Mouse (Mus musculus) embryonic facial prominence, embryonic 14.5 days (tissue): ENCODE results near the gene Higd1b. TPM values are rescaled to one million over a fixed set of nuclear protein-coding genes. Genes with fewer than 3 reads are reported as not detected.

Experiments used
- ATAC-seq: fragments of 200-750 bp; cut with Nextera tagmentation; 2 replicates; pipeline ENCODE4 v1.8.0; 2017; ENCODE audit warnings: low read depth, moderate number of reproducible peaks, moderate TSS enrichment
- DNase-seq: peaks from one replicate; pipeline ENCODE4 v3.0.0-alpha.2; 2015; ENCODE audit warnings: low spot score
- H3K27ac ChIP-seq: fragments of 300-500 bp; sonication (generic); replicated peaks from 2 replicates; pipeline ENCODE4 v1.5.1; 2014; ENCODE audit warnings: low read depth, mild to moderate bottlenecking, low read length, moderate library complexity
- H3K27me3 ChIP-seq: fragments of 300-500 bp; sonication (generic); replicated peaks from 2 replicates; pipeline ENCODE4 v1.6.1; 2014; ENCODE audit warnings: low read length; ENCODE audit not compliant: control insufficient read depth, insufficient read depth
- H3K36me3 ChIP-seq: fragments of 300-500 bp; sonication (generic); 2 replicates; pipeline ENCODE4 v1.6.1; 2014; ENCODE audit warnings: low read length, mixed read lengths; ENCODE audit not compliant: control insufficient read depth, insufficient read depth
- H3K4me1 ChIP-seq: fragments of 300-500 bp; sonication (generic); 2 replicates; pipeline ENCODE4 v1.6.1; 2014; ENCODE audit warnings: antibody characterized with exemption, low read length; ENCODE audit not compliant: control insufficient read depth, insufficient read depth
- H3K4me2 ChIP-seq: fragments of 300-500 bp; sonication (generic); 2 replicates; pipeline ENCODE4 v1.6.1; 2014; ENCODE audit warnings: low read depth, mild to moderate bottlenecking, low read length, moderate library complexity, mixed read lengths
- H3K4me3 ChIP-seq: fragments of 300-500 bp; sonication (generic); 2 replicates; pipeline ENCODE4 v1.5.1; 2014; ENCODE audit warnings: low read depth, mild to moderate bottlenecking, low read length
- H3K9ac ChIP-seq: fragments of 300-500 bp; sonication (generic); 2 replicates; pipeline ENCODE4 v1.6.1; 2014; ENCODE audit warnings: low read depth, mild to moderate bottlenecking, low read length, moderate library complexity, mixed read lengths
- H3K9me3 ChIP-seq: fragments of 300-500 bp; sonication (generic); 2 replicates; pipeline ENCODE4 v1.6.1; 2016; ENCODE audit warnings: low read length; ENCODE audit not compliant: control insufficient read depth
- WGBS: fragments of 180-500 bp; shearing (Covaris S2); extraction: QIAGEN DNeasy Blood & Tissue Kit; methylation state at CpG from one replicate; pipeline ENCODE4 v1.1.7; 2014; 5-methylcytosine and 5-hydroxymethylcytosine counted together
- polyA plus RNA-seq: library from polyadenylated mRNA; unstranded; fragments of >200 nt; fragmentation: Nextera tagmentation; extraction: Ambion mirVana; gene quantifications from 2 replicates; pipeline ENCODE4 v1.2.1, GENCODE M21; 2014

The Higd1b gene
- polyA plus RNA-seq, 1 experiment from 2014 or later, result 1.3 TPM

GRCm38 (mm10) chr11:102884616-102885219, 49.1 kb downstream of the Higd1b start, which contains the start of gene Fam187a:
Gene Fam187a (plus strand): TSS chr11:102885169.
- H3K36me3 ChIP-seq, result no peaks in the 10 kb centered on the region
- H3K27ac ChIP-seq, result no peak within 1 kb of the TSS
- no peak within 1 kb of the TSS for H3K4me3 ChIP-seq
- H3K4me1 ChIP-seq, result peaks cover 10% of the 10 kb centered on the region
- no peak for ATAC-seq
- H3K9me3 ChIP-seq, result no peaks in the 10 kb centered on the region
- H3K4me2 ChIP-seq, result no peak within 1 kb of the TSS
- 48% methylated on average over 10 of the region's 10 CpGs for WGBS
- no peak for DNase-seq
- peaks cover 5% of the 10 kb centered on the region; the same call in 1 of the 2 replicates for H3K27me3 ChIP-seq
- H3K9ac ChIP-seq, result no peak within 1 kb of the TSS

- Histone ChIP-seq H3K36me3 (no peaks in the 10 kb centered on the region), H3K4me2 (no peak overlapping the region), H3K4me3 (no peak overlapping the region), H3K9ac (no peak overlapping the region), H3K27me3 (peaks cover 5% of the 10 kb centered on the region; the same call in 1 of the 2 replicates), H3K9me3 (no peaks in the 10 kb centered on the region), H3K4me1 (no peaks in the 10 kb centered on the region), H3K27ac (no peak overlapping the region)
- ATAC-seq (no peak), DNase-seq (no peak)
- 84% methylated on average over 5 of the region's 5 CpGs for WGBS
Measured at GRCm38 (mm10) chr11:102887433-102887832, 51.8 kb downstream of the Higd1b start.

Other genes with a start within 250 kb of the Higd1b start
- gene Fzd2, start 231.5 kb upstream of the Higd1b start, polyA plus RNA-seq, result 41.7 and 48.9 TPM in 2 replicates
- gene Meioc, start 172.1 kb upstream of the Higd1b start, polyA plus RNA-seq, result 0.95 and 1.3 TPM in 2 replicates
- gene Ccdc43, start 138.1 kb upstream of the Higd1b start, polyA plus RNA-seq, result 41.1 and 47.9 TPM in 2 replicates
- gene Adam11, start 74.4 kb upstream of the Higd1b start, polyA plus RNA-seq, result 8.1 and 9.3 TPM in 2 replicates
- 46.0 and 49.6 TPM in 2 replicates for gene Gjc1, start 16.1 kb upstream of the Higd1b start, polyA plus RNA-seq
- 130 and 154 TPM in 2 replicates for gene Eftud2, start 45.1 kb downstream of the Higd1b start, polyA plus RNA-seq
- gene Ccdc103, start 45.4 kb downstream of the Higd1b start, polyA plus RNA-seq, result 1.0 and 2.3 TPM in 2 replicates
- not detected in 2 replicates for gene Fam187a, start 49.3 kb downstream of the Higd1b start, polyA plus RNA-seq
- 0.31 and 0.45 TPM in 2 replicates for gene Gfap, start 65.1 kb downstream of the Higd1b start, polyA plus RNA-seq
- gene Kif18b, start 89.3 kb downstream of the Higd1b start, polyA plus RNA-seq, result 6.6 and 7.0 TPM in 2 replicates
- 1.8 and 2.7 TPM in 2 replicates for gene C1ql1, start 110.8 kb downstream of the Higd1b start, polyA plus RNA-seq
- gene Nmt1, start 192.3 kb downstream of the Higd1b start, polyA plus RNA-seq, result 55.5 and 60.0 TPM in 2 replicates
- gene Dcakd, start 192.5 kb downstream of the Higd1b start, polyA plus RNA-seq, result 138 and 153 TPM in 2 replicates